Mouse (Mus musculus) cerebellum, adult 11 months (tissue): Measurements from ENCODE around the gene Fam210b.

Source experiments
- DNase-seq: peaks from one replicate; pipeline ENCODE4 v3.0.0; 2022

Fam210b gene

DNA sequence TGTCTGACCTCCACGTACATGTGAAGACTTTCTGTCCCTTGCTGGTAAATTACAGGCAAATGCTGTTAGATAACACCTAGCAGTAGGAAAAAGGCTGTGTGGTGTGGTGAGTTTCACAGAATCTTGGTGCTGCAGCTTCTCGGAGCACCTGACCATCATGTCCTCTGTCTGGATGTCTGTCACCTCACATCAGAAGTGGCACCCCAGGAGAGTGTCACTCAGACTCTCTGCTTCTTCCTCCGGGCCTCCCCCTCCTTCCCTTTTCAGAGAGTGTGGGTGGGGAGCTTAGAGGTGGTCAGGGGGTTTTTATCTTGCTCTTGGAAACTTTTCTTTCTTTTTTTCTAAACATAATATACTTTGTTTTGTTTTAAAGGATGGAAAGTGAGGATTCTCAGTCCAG, 59.6 kb downstream of the Fam210b start:
- no peak for DNase-seq
